Mouse (Mus musculus) cortical plate, adult 2 months (tissue): ENCODE results near the gene Cdc37l1.

Source experiments
- CTCF ChIP-seq: fragments of 200-500 bp; IDR thresholded peaks from 2 replicates; pipeline ENCODE4 v1.5.1; 2011; ENCODE audit warnings: mild to moderate bottlenecking, control low read depth, low read length; ENCODE audit not compliant: insufficient read depth; ENCODE audit errors: extremely low read depth
- POLR2A ChIP-seq: fragments of 200-500 bp; IDR thresholded peaks from 2 replicates; pipeline ENCODE4 v1.6.1; 2011; ENCODE audit warnings: mild to moderate bottlenecking, low read length, control low read depth; ENCODE audit not compliant: insufficient read depth; ENCODE audit errors: extremely low read depth

DNA sequence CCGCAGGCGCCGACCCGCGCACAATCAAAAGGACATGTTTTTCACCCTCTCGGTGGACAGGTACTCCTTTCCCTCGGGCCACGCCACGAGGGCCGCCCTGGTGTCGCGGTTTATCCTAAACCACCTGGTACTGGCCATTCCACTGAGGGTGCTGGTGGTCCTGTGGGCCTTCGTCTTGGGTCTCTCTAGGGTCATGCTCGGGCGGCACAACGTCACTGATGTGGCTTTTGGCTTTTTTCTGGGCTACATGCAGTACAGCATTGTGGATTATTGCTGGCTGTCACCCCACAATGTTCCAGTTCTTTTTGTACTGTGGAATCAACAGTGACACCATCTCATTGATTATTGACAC lies 25.6 kb upstream of the Cdc37l1 start:
- TF ChIP-seq POLR2A: no peak
- TF ChIP-seq CTCF: no peak
